Mouse (Mus musculus) kidney, embryonic 16.5 days (tissue): ENCODE results near the gene Gm4881. TPM values are rescaled to one million over a fixed set of nuclear protein-coding genes. Genes with fewer than 3 reads are reported as not detected.
A peak's percentile ranks its signal among the peaks of the same experiment; 100 is the strongest.

ENCODE experiments used
- ATAC-seq: fragments of 200-750 bp; cut with Nextera tagmentation; 2 replicates; pipeline ENCODE4 v1.8.0; 2017; ENCODE audit warnings: moderate TSS enrichment; ENCODE audit not compliant: low FRiP score, low TSS enrichment
- H3K27ac ChIP-seq: fragments of 300-500 bp; sonication (generic); 2 replicates; pipeline ENCODE4 v1.5.1; 2014; ENCODE audit warnings: low read length
- H3K27me3 ChIP-seq: fragments of 300-500 bp; sonication (generic); 2 replicates; pipeline ENCODE4 v1.6.1; 2014; ENCODE audit warnings: low read length, control low read depth, mixed read lengths; ENCODE audit not compliant: insufficient read depth
- H3K36me3 ChIP-seq: fragments of 300-500 bp; sonication (generic); 2 replicates; pipeline ENCODE4 v1.6.1; 2014; ENCODE audit warnings: low read length, control low read depth, mixed read lengths; ENCODE audit not compliant: insufficient read depth
- H3K4me1 ChIP-seq: fragments of 300-500 bp; sonication (generic); 2 replicates; pipeline ENCODE4 v1.6.1; 2014; ENCODE audit warnings: low read length, control low read depth, mixed read lengths; ENCODE audit not compliant: insufficient read depth
- H3K4me2 ChIP-seq: fragments of 300-500 bp; sonication (generic); replicated peaks from 2 replicates; pipeline ENCODE4 v1.6.1; 2014; ENCODE audit warnings: low read depth, low read length
- H3K4me3 ChIP-seq: fragments of 300-500 bp; sonication (generic); 2 replicates; pipeline ENCODE4 v1.5.1; 2014; ENCODE audit warnings: mild to moderate bottlenecking, low read length
- H3K9ac ChIP-seq: fragments of 300-500 bp; sonication (generic); replicated peaks from 2 replicates; pipeline ENCODE4 v1.6.1; 2014; ENCODE audit warnings: low read length
- H3K9me3 ChIP-seq: fragments of 300-500 bp; sonication (generic); 2 replicates; pipeline ENCODE4 v1.6.1; 2016; ENCODE audit warnings: low read length, control low read depth
- WGBS: fragments of 180-500 bp; shearing (Covaris S2); extraction: QIAGEN DNeasy Blood & Tissue Kit; methylation state at CpG from one replicate; pipeline ENCODE4 v1.1.7; 2014; 5-methylcytosine and 5-hydroxymethylcytosine counted together
- polyA plus RNA-seq: library from polyadenylated mRNA; unstranded; fragments of >200 nt; fragmentation: Nextera tagmentation; extraction: Ambion mirVana; gene quantifications from 2 replicates; pipeline ENCODE4 v1.2.1, GENCODE M21; 2015

The Gm4881 gene
- polyA plus RNA-seq, 1 experiment from 2014 or later: not detected

DNA sequence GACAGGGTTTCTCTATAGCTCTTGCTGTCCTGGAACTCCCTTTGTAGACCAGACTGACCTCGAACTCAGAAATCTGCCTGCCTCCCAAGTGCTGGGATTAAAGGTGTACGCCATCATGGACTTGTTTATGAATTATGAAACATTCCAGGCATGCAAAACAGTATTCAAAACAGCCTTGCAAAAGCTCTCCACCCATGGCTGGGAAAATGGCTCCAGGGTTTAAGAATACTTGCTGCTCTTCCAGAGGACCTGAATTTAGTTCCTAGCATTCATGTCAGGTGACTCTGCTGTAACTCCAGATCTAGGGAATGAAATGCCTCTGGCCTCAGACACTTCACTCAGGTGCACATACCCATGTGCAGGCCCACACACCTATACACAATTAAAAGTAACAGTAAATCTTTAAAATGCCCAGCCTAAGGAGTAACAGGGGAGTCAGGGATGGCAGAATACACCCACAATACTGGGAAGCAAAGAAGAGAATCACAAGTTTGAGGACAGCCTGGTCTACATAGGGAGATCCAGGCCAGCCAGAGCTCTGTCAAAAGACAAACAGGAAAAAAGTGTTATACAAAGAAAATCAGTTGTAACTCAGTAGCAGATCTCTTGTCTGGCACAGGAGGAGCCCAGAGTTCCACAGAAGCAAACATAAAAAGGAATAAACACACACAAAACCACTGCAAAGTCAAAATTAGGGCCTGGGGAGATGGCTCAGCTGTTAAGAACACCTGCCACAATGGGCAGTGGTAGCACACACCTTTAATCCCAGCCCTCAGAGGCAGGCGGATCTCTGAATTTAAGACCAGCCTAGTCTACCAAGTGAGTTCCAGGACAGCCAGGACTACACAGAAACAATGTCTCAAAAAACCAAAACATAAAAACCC, 52.8 kb downstream of the Gm4881 start:
- peaks cover 43% of the 10 kb centered on the region for H3K36me3 ChIP-seq
- H3K9me3 ChIP-seq: no peaks in the 10 kb centered on the region
- peaks cover 26% of the 10 kb centered on the region for H3K4me1 ChIP-seq
- no peak overlapping the region for H3K9ac ChIP-seq
- ATAC-seq: no peak
- H3K4me3 ChIP-seq: no peak overlapping the region
- 78% methylated on average over 3 of the region's 3 CpGs for WGBS
- H3K27ac ChIP-seq: no peak overlapping the region
- H3K27me3 ChIP-seq: no peaks in the 10 kb centered on the region
- H3K4me2 ChIP-seq: no peak overlapping the region

DNA sequence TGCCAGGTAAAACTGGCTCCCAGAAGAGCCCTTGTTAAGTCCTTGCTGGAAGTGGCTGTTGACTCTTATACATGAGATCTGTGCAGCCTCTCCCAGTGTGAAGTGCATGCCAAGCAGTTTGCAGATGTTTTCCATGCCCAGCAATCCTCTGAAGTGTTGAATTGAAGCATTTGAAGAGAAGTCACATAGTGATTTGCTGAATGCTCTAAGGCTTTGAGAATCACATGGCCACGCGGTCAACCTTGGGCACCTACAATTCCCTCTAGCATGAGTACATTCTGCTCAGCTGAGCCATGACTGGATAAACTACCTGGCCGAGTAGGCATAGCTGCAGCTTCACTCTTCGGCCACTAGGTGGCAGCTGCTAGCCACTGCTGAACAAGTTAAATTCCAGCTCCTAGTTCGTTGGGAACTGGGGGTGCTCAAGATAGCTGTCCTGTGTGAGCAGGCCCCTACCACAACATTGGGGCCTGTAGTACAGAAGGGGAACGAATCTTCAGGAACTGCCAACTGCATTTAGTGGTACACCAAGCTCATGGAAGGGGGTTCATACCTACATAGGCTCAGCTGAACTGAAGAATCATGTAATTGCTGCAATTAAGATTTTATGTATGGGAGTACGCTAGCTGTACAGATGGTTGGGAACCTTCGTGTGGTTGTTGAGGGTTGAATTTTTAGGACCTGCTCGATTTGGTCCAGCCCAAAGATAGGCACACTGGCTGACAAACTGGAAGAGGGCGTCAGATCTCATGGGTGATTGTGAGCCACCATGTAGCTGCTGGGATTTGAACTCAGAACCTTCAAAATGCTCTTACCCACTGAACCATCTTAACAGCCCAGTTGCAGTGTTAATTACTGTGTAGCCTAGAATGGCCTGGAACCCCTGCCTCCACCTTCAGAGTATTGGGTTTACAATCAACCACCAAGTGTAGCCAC, 53.7 kb downstream of the Gm4881 start:
- Histone ChIP-seq H3K36me3 (peaks cover 51% of the 10 kb centered on the region), H3K27ac (peak overlapping the region; percentile 73), H3K4me3 (no peak overlapping the region), H3K27me3 (no peaks in the 10 kb centered on the region), H3K4me1 (peaks cover 35% of the 10 kb centered on the region), H3K4me2 (no peak overlapping the region), H3K9ac (no peak overlapping the region), H3K9me3 (no peaks in the 10 kb centered on the region)
- peak; percentile 65 for ATAC-seq
- 29% methylated on average over 10 of the region's 10 CpGs for WGBS

DNA sequence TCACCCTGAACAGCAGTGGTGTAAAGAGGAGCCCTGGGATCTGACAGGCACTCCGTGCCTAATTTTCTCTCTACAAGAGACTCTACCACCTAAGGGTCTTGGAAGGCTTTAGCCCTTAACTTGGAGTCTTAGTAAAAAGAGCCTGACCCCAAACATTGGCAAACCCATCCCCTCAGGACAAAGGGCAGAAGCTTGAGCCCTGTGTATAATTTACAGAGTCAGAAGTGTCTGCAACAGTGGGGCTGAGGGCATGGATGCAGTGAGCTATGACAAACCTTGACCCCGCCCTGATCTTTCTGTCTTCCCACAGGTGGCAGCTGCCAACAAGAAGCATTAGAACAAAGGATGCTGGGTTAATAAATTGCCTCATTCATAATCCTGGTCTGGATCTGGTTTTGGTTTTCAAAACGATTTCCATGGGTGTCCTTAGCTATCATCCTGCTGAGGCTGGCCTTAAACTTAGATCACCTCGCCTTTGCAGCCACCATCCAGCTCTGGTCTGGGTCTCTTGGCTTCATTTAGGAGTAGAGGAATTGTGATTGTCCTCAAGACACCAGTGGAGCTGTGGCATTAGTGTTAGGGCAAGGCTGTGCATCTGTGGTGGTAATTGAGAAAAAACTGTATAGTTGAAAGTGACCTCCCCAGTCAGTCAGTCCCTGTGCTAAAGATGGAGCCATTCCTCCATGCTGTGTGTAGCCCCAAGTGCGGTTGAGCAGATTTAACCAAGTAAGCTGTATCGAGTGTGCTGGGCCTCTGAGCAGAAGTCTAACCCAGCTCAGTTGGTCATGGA, 54.7 kb downstream of the Gm4881 start:
- peak; percentile 44 for ATAC-seq
- Histone ChIP-seq H3K27ac (peak overlapping the region; percentile 94), H3K27me3 (no peaks in the 10 kb centered on the region), H3K4me1 (peaks cover 37% of the 10 kb centered on the region), H3K9me3 (no peaks in the 10 kb centered on the region), H3K4me3 (no peak overlapping the region), H3K4me2 (no peak overlapping the region), H3K36me3 (peaks cover 53% of the 10 kb centered on the region), H3K9ac (no peak overlapping the region)
- WGBS: 65% methylated on average over 6 of the region's 6 CpGs

GRCm38 (mm10) chr7:24887096-24887495, 57.2 kb downstream of the Gm4881 start:
- no peaks in the 10 kb centered on the region for H3K27me3 ChIP-seq
- 63% methylated on average over 4 of the region's 4 CpGs for WGBS
- peaks cover 37% of the 10 kb centered on the region for H3K4me1 ChIP-seq
- no peak for ATAC-seq
- peak overlapping the region; percentile 94; the same call in 1 of the 2 replicates for H3K27ac ChIP-seq
- peaks cover 53% of the 10 kb centered on the region for H3K36me3 ChIP-seq
- peak overlapping the region; percentile 89 for H3K4me3 ChIP-seq
- H3K4me2 ChIP-seq: peak overlapping the region; percentile 93
- H3K9me3 ChIP-seq: no peaks in the 10 kb centered on the region
- H3K9ac ChIP-seq: peak overlapping the region; percentile 100

DNA sequence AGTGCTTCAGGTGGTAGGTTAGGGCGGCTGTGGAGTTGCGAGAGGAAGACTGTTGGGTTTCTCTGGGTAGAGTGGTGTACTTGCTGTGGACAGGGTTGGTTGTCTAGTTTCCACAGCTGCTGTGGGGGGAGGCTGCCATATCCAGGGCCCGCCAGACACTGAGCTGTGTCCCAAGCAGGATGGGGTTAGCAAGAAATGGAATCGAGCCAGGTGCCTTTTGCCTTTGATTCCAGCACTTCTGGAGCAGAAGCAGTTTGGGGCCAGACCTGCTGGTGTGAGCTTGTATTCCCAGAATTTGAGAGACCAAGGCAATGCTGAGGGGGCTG, 58.0 kb downstream of the Gm4881 start:
- peak overlapping the region; percentile 93 for H3K4me2 ChIP-seq
- H3K9ac ChIP-seq: peak overlapping the region; percentile 100
- H3K4me3 ChIP-seq: peak overlapping the region; percentile 89
- no peak for ATAC-seq
- peaks cover 53% of the 10 kb centered on the region for H3K36me3 ChIP-seq
- WGBS: 52% methylated on average over 4 of the region's 4 CpGs
- H3K27me3 ChIP-seq: no peaks in the 10 kb centered on the region
- H3K27ac ChIP-seq: peak overlapping the region; percentile 94
- peaks cover 37% of the 10 kb centered on the region for H3K4me1 ChIP-seq
- no peaks in the 10 kb centered on the region for H3K9me3 ChIP-seq

DNA sequence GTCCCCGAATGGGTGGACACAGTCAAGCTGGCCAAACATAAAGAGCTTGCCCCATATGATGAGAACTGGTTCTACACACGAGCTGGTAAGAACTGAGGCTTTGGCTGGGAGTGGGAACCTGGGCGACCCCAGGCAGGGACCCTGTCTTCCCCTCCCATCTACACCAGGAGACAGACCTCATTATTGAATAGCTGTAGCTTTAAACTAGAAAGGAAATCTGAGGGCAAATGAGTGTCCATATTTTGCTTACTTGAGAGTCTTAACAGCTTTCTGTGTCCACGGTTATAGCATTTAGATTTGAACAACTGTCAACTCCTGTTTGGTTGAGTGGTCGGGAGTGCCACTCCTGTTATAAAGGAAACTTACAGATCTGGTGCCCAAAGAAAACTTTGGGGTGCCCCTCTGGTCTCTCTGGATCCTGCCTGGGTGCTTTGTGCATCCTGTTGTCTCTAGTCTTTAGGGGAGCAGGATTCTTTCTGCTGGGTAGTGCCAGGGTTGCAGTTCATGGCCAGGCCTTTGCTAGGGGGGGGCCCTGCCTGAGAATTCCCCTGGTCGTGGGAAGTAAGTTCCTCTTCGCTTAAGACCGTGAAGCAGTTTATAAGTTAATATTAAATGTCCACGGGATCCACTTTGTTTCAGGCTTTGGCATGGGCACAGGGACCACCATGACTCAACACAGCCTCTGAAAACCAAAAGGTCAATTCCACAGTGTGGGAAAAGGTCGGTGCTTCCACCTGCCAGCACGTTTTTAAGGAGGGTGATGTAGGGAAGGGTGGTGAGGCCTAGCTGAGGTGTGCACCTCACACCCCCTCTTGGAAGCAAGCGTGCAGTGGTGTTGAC, 58.6 kb downstream of the Gm4881 start:
- no peak for ATAC-seq
- H3K36me3 ChIP-seq: peaks cover 49% of the 10 kb centered on the region
- no peaks in the 10 kb centered on the region for H3K27me3 ChIP-seq
- H3K4me1 ChIP-seq: peaks cover 37% of the 10 kb centered on the region
- H3K9me3 ChIP-seq: no peaks in the 10 kb centered on the region
- 22% methylated on average over 12 of the region's 12 CpGs for WGBS
- H3K27ac ChIP-seq: peak overlapping the region; percentile 94
- H3K9ac ChIP-seq: peak overlapping the region; percentile 100
- H3K4me2 ChIP-seq: peak overlapping the region; percentile 93
- peak overlapping the region; percentile 89 for H3K4me3 ChIP-seq

DNA sequence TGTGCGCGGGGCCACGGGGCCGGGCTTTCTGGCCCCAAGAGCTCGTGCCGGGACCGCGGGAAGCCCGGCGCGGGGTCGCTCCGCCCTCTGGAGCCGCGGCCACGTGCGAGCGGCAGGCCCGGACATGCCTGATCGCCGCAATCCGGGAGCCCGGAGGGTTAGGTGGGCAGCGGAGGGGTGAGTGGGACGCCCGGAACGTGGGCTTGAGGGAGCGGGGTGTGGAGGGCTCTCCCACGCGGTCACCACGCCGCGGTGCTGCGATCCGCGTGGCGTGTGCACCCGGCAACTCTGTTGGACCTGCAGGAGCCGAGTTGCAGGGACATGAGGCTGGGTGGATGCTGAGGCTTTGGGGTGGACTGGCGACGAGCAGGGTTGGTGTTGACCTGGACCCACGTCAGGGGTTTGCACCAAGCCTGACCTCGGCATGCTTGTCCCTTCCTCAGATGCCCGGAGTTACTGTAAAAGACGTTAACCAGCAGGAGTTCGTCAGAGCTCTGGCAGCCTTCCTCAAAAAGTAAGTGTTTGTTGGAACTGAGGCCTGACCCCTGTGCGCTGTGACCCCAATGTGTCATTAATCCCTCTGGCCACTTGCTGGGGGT, 59.5 kb downstream of the Gm4881 start:
- peaks cover 45% of the 10 kb centered on the region for H3K4me1 ChIP-seq
- under 1% methylated on average over 47 of the region's 47 CpGs for WGBS

DNA sequence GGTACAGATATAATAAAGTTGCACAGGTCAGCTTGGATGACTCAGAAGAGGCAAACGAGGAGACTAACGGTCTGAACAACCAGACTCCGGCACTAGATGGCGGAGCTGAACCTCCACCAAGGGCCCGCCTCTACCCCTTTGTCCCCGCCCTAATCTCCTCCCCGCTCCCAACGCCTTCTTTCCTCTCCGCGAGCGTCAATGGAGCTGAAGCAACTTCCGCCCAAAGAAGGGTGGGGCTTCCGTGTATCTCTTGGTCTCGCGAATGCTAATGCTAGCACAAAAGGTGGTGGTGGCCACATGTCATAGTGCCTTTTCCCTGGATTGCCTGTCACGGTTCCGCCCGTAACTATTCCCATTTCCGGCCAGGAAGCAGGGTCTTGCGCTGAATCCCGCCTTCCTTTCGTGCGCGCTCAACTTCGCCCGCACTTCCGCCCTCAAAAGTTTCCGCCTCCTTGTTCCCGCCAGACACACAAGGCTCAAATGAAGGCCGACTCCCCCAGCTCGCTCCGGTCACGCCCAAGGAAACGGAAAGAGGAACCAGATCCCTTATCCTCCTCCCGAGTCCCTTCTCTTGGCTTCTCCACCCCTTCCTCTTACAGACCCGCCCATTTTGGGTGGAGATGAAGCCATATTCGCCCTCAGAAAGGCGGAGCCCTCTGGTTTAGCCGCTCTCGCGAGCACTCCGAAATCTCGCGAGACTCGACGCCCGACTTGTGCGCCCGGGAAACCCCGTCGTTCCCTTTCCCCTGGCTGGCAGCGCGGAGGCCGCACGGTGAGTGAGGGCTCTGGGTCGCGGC, 60.2 kb downstream of the Gm4881 start, which contains the start of gene Rps19:
Rps19 (plus strand) TSS at position 476 of the 797 bp plus-strand sequence.
- Histone ChIP-seq H3K4me3 (peak within 1 kb of the TSS; percentile 89), H3K9ac (peak within 1 kb of the TSS; percentile 100), H3K27me3 (no peaks in the 10 kb centered on the region), H3K27ac (peak within 1 kb of the TSS; percentile 94), H3K36me3 (peaks cover 35% of the 10 kb centered on the region), H3K4me2 (peak within 1 kb of the TSS; percentile 93), H3K9me3 (no peaks in the 10 kb centered on the region), H3K4me1 (peaks cover 43% of the 10 kb centered on the region)
- under 1% methylated on average over 57 of the region's 57 CpGs for WGBS
- ATAC-seq: peak; percentile 95

More for the DNA sequence above, 59.5 kb downstream of the Gm4881 start:
- Histone ChIP-seq H3K4me3 (peak overlapping the region; percentile 89), H3K9ac (peak overlapping the region; percentile 100), H3K36me3 (peaks cover 42% of the 10 kb centered on the region), H3K27me3 (no peaks in the 10 kb centered on the region), H3K27ac (peak overlapping the region; percentile 94), H3K4me2 (peak overlapping the region; percentile 93), H3K9me3 (no peaks in the 10 kb centered on the region)
- ATAC-seq: peak; percentile 0
